Mouse (Mus musculus): ENCODE data around the gene Abcb8. TPM values are rescaled to one million over a fixed set of nuclear protein-coding genes. Genes with fewer than 3 reads are reported as not detected.

The Abcb8 gene
- total and polyA plus RNA-seq, 3 experiments: 76.9 to 124 TPM; not detected in 1

GRCm38 (mm10) chr5:24369767-24370166 lies 23.7 kb upstream of the Abcb8 start:
- peaks cover 0 to 8% of the 10 kb centered on the region in 2 experiments; a peak in 2 of 4 replicates for H3K36me3 ChIP-seq (ENCODE audit: control insufficient read depth in 1 of 2, insufficient read depth in 2 of 2, low read length in 2 of 2)
- H3K27me3 ChIP-seq (ENCODE audit: control insufficient read depth in 1 of 2, insufficient read depth in 2 of 2, low read length in 2 of 2): no peaks in the 10 kb centered on the region
- no peak overlapping the region for H3K27ac ChIP-seq (ENCODE audit: control insufficient read depth, low read depth, low read length)
- no peak for DNase-seq (ENCODE audit: low read depth, low spot score)
- TF ChIP-seq NELFE (IDR thresholded peaks at IDR 0.05; ENCODE audit: low read depth, low read length) (no peak), ZMIZ1 (IDR thresholded peaks at IDR 0.05; ENCODE audit: low read depth, low read length) (no peak), CTCF (IDR thresholded peaks at IDR 0.05 in 2 of 3, conservative IDR thresholded peaks at IDR 0.05 in 1 of 3; ENCODE audit: control insufficient read depth in 1 of 3, insufficient read depth in 1 of 3, low read depth in 2 of 3, low read length in 3 of 3, poor library complexity in 1 of 3, severe bottlenecking in 1 of 3) (no peak), E2F4 (IDR thresholded peaks at IDR 0.05; ENCODE audit: borderline replicate concordance, low read depth, low read length) (no peak), MXI1 (IDR thresholded peaks at IDR 0.05; ENCODE audit: low read depth, low read length) (no peak), ETS1 (IDR thresholded peaks at IDR 0.05; ENCODE audit: low read depth, low read length) (no peak), MAX (IDR thresholded peaks at IDR 0.05; ENCODE audit: low read length) (no peak), SIN3A (IDR thresholded peaks at IDR 0.05; ENCODE audit: low read length) (no peak), RAD21 (IDR thresholded peaks at IDR 0.05; ENCODE audit: low read depth, low read length) (no peak), CHD2 (IDR thresholded peaks at IDR 0.05; ENCODE audit: low read length) (no peak), TAL1 (IDR thresholded peaks at IDR 0.05; ENCODE audit: low read length) (no peak), CHD1 (IDR thresholded peaks at IDR 0.05; ENCODE audit: low read depth, low read length) (no peak), ZNF384 (IDR thresholded peaks at IDR 0.05; ENCODE audit: low read depth, low read length) (no peak), EP300 (IDR thresholded peaks at IDR 0.05; ENCODE audit: low read depth in 1 of 2, low read length in 2 of 2) (no peak)
- H3K9ac ChIP-seq (ENCODE audit: control insufficient read depth, low read depth, low read length, poor library complexity, severe bottlenecking): no peak overlapping the region
- no peak overlapping the region for H3K4me3 ChIP-seq (ENCODE audit: control insufficient read depth in 1 of 2, insufficient read depth in 1 of 2, low read depth in 2 of 2, low read length in 2 of 2)
- peaks cover 7 to 14% of the 10 kb centered on the region in 2 experiments for H3K4me1 ChIP-seq (ENCODE audit: control insufficient read depth in 1 of 2, insufficient read depth in 2 of 2, low read length in 2 of 2)
- H3K79me2 ChIP-seq (ENCODE audit: control insufficient read depth, insufficient read depth, low read length, poor library complexity): no peaks in the 10 kb centered on the region
- H3K9me3 ChIP-seq (replicated peaks; ENCODE audit: insufficient read depth, low read length): no peaks in the 10 kb centered on the region

GRCm38 (mm10) chr5:24373807-24374206 lies 19.7 kb upstream of the Abcb8 start:
- Histone ChIP-seq H3K36me3 (ENCODE audit: control insufficient read depth in 1 of 2, insufficient read depth in 2 of 2, low read length in 2 of 2) (peaks cover 0 to 11% of the 10 kb centered on the region in 2 experiments; a peak in 2 of 4 replicates), H3K9me3 (replicated peaks; ENCODE audit: insufficient read depth, low read length) (no peaks in the 10 kb centered on the region), H3K4me1 (ENCODE audit: control insufficient read depth in 1 of 2, insufficient read depth in 2 of 2, low read length in 2 of 2) (peaks cover 6 to 20% of the 10 kb centered on the region in 2 experiments), H3K79me2 (ENCODE audit: control insufficient read depth, insufficient read depth, low read length, poor library complexity) (no peaks in the 10 kb centered on the region), H3K27me3 (ENCODE audit: control insufficient read depth in 1 of 2, insufficient read depth in 2 of 2, low read length in 2 of 2) (no peaks in the 10 kb centered on the region), H3K4me3 (ENCODE audit: control insufficient read depth in 1 of 2, insufficient read depth in 1 of 2, low read depth in 2 of 2, low read length in 2 of 2) (no peak overlapping the region), H3K9ac (ENCODE audit: control insufficient read depth, low read depth, low read length, poor library complexity, severe bottlenecking) (no peak overlapping the region; the same call in 1 of the 2 replicates), H3K27ac (ENCODE audit: control insufficient read depth, low read depth, low read length) (no peak overlapping the region)
- DNase-seq (ENCODE audit: low read depth, low spot score): no peak
- no peak for TF ChIP-seq USF2 (IDR thresholded peaks at IDR 0.05; ENCODE audit: borderline replicate concordance in 1 of 2, insufficient read depth in 1 of 2, low read depth in 1 of 2, low read length in 2 of 2)
- TF ChIP-seq NELFE (IDR thresholded peaks at IDR 0.05; ENCODE audit: low read depth, low read length): no peak
- no peak for TF ChIP-seq POLR2AphosphoS2 (IDR thresholded peaks at IDR 0.05; ENCODE audit: low read length)
- TF ChIP-seq CHD2 (IDR thresholded peaks at IDR 0.05; ENCODE audit: low read length): no peak
- no peak for TF ChIP-seq POLR2AphosphoS5 (IDR thresholded peaks at IDR 0.05; ENCODE audit: borderline replicate concordance, low read depth, low read length)
- TF ChIP-seq GATA1 (IDR thresholded peaks at IDR 0.05; ENCODE audit: low read depth, low read length): no peak
- TF ChIP-seq POLR2A (IDR thresholded peaks at IDR 0.05; ENCODE audit: control insufficient read depth in 1 of 2, insufficient read depth in 1 of 2, low read depth in 1 of 2, low read length in 2 of 2, poor library complexity in 1 of 2): no peak
- TF ChIP-seq HCFC1 (IDR thresholded peaks at IDR 0.05; ENCODE audit: low read depth, low read length): no peak
